Mouse (Mus musculus) embryo, embryonic 11 days (tissue): ENCODE measurements around the gene Serpine2.

Experiments used
- DNase-seq: peaks from one replicate; pipeline ENCODE4 v3.0.0-alpha.2; 2015

Gene Serpine2

GRCm38 (mm10) chr1:79861130-79861942 is at the start of gene Serpine2:
Gene Serpine2 (minus strand): TSS chr1:79861180.
- no peak for DNase-seq

- DNase-seq: no peak
Observed at GRCm38 (mm10) chr1:79907811-79908210, 46.8 kb upstream of the Serpine2 start.

GRCm38 (mm10) chr1:79905241-79905640 is 44.3 kb upstream of the Serpine2 start:
- no peak for DNase-seq

- DNase-seq: no peak
Observed at GRCm38 (mm10) chr1:79902901-79903300, 41.9 kb upstream of the Serpine2 start.

- no peak for DNase-seq
Observed at GRCm38 (mm10) chr1:79882648-79883047, 21.7 kb upstream of the Serpine2 start.

- no peak for DNase-seq
Observed at GRCm38 (mm10) chr1:79874741-79875140, 13.8 kb upstream of the Serpine2 start.

GRCm38 (mm10) chr1:79860411-79861039 is 455 bp downstream of the Serpine2 start:
- DNase-seq: peak; percentile 11

- DNase-seq: no peak
Observed at GRCm38 (mm10) chr1:79859975-79860374, 1.0 kb downstream of the Serpine2 start.

- peak; percentile 24 for DNase-seq
Observed at GRCm38 (mm10) chr1:79859026-79859425, 2.0 kb downstream of the Serpine2 start.

GRCm38 (mm10) chr1:79858389-79858994 is 2.5 kb downstream of the Serpine2 start:
- DNase-seq: peak; percentile 79

- peak; percentile 22 for DNase-seq
Observed at GRCm38 (mm10) chr1:79857681-79858388, 3.1 kb downstream of the Serpine2 start.

- DNase-seq: no peak
Observed at GRCm38 (mm10) chr1:79856756-79857155, 4.2 kb downstream of the Serpine2 start.

GRCm38 (mm10) chr1:79853527-79853926 is 7.5 kb downstream of the Serpine2 start:
- DNase-seq: no peak

- no peak for DNase-seq
Observed at GRCm38 (mm10) chr1:79850341-79850740, 10.6 kb downstream of the Serpine2 start.

- DNase-seq: no peak
Observed at GRCm38 (mm10) chr1:79848663-79849062, 12.3 kb downstream of the Serpine2 start.

- no peak for DNase-seq
Observed at GRCm38 (mm10) chr1:79846891-79847290, 14.1 kb downstream of the Serpine2 start.

- peak; percentile 16 for DNase-seq
Observed at GRCm38 (mm10) chr1:79832719-79833404, 28.1 kb downstream of the Serpine2 start.

GRCm38 (mm10) chr1:79823951-79824633 is 36.9 kb downstream of the Serpine2 start:
- no peak for DNase-seq

GRCm38 (mm10) chr1:79822806-79823525 is 38.0 kb downstream of the Serpine2 start:
- DNase-seq: no peak

GRCm38 (mm10) chr1:79819296-79819879 is 41.6 kb downstream of the Serpine2 start:
- DNase-seq: no peak

- no peak for DNase-seq
Observed at GRCm38 (mm10) chr1:79815446-79815845, 45.5 kb downstream of the Serpine2 start.
